Mouse (Mus musculus) erythroid progenitor cell, adult 5-6 weeks (primary cell): ENCODE measurements around the gene Tfip11. TPM values are rescaled to one million over a fixed set of nuclear protein-coding genes. Genes with fewer than 3 reads are reported as not detected.
"Not testable (repeated sequence)": the region's sequence is repeated elsewhere in the genome, so short reads cannot be mapped to it uniquely, and the experiment has no call there.

Experiments used
- ATAC-seq: replicated peaks from 2 replicates; pipeline ENCODE4 v1.8.0; 2016; ENCODE audit warnings: moderate number of reproducible peaks, mild to moderate bottlenecking, moderate TSS enrichment, inconsistent platforms; ENCODE audit not compliant: poor library complexity, low FRiP score, severe bottlenecking
- total RNA-seq, 2 experiments: library from RNA; stranded (forward) in 1 of 2; stranded (reverse) in 1 of 2; fragments of 150-400 nt in 1 of 2; fragments of 186-747, 209-891 nt in 1 of 2; gene quantifications; 2 replicates each; pipeline versions ENCODE4 v1.2.3 to v1.2.4; 2015 to 2017; ENCODE audit warnings: low replicate concordance in 2 of 2

The Tfip11 gene
- total RNA-seq, 2 experiments from 2014 or later = 6.3 to 10.5 TPM

GRCm38 (mm10) chr5:112316468-112316867 is 9.7 kb upstream of the Tfip11 start:
- no peak for ATAC-seq

- ATAC-seq = no peak
These were observed 8.8 kb upstream of the Tfip11 start for GRCm38 (mm10) chr5:112317328-112317727.

- ATAC-seq = not testable (repeated sequence)
These were observed 6.8 kb upstream of the Tfip11 start for GRCm38 (mm10) chr5:112319343-112319742.

GRCm38 (mm10) chr5:112320379-112320778 is 5.8 kb upstream of the Tfip11 start:
- ATAC-seq = no peak

- no peak for ATAC-seq
These were observed 5.2 kb upstream of the Tfip11 start for GRCm38 (mm10) chr5:112320936-112321335.

GRCm38 (mm10) chr5:112321376-112321775 is 4.8 kb upstream of the Tfip11 start:
- no peak for ATAC-seq

- no peak for ATAC-seq
These were observed 2.9 kb upstream of the Tfip11 start for GRCm38 (mm10) chr5:112323246-112323645.

- peak; percentile 73 for ATAC-seq
These were observed 1.3 kb upstream of the Tfip11 start for GRCm38 (mm10) chr5:112324637-112325545.

- peak; percentile 12 for ATAC-seq
These were observed 370 bp downstream of the Tfip11 start for GRCm38 (mm10) chr5:112326446-112327009.

- no peak for ATAC-seq
These were observed 1.7 kb downstream of the Tfip11 start for GRCm38 (mm10) chr5:112327854-112328253.

GRCm38 (mm10) chr5:112329805-112330564 is 3.8 kb downstream of the Tfip11 start:
- no peak for ATAC-seq

- 0 out of 2 replicates have a peak, but pooled peaks have one; percentile 32 for ATAC-seq
These were observed 9.3 kb downstream of the Tfip11 start for GRCm38 (mm10) chr5:112335473-112335872.

GRCm38 (mm10) chr5:112337004-112337403 is 10.8 kb downstream of the Tfip11 start:
- ATAC-seq = no peak

GRCm38 (mm10) chr5:112339215-112339614 is 13.1 kb downstream of the Tfip11 start:
- no peak for ATAC-seq

GRCm38 (mm10) chr5:112342463-112343204 is 16.5 kb downstream of the Tfip11 start, which contains the start of the genes Srrd and Hps4:
Srrd (minus strand) TSS chr5:112343040.
Hps4 (plus strand) TSS chr5:112343083.
- ATAC-seq = peak; percentile 52

GRCm38 (mm10) chr5:112343205-112343595 is 17.0 kb downstream of the Tfip11 start:
- 0 out of 2 replicates have a peak, but pooled peaks have one; percentile 41 for ATAC-seq

GRCm38 (mm10) chr5:112344092-112344960 is 18.2 kb downstream of the Tfip11 start:
- ATAC-seq = no peak

GRCm38 (mm10) chr5:112346211-112346965 is 20.2 kb downstream of the Tfip11 start:
- no peak for ATAC-seq
